Mouse (Mus musculus): Measurements from ENCODE around the gene Fgr. TPM values are rescaled to one million over a fixed set of nuclear protein-coding genes. Genes with fewer than 3 reads are reported as not detected.

The Fgr gene
- polyA plus RNA-seq, 1 experiment from 2014 or later, result 0.19 TPM

GRCm38 (mm10) chr4:132961866-132962265 lies 12.0 kb upstream of the Fgr start:
- Histone ChIP-seq H3K4me3 (no peak overlapping the region), H3K9ac (no peak overlapping the region), H3K4me1 (peaks cover 43% of the 10 kb centered on the region), H3K4me2 (replicated peaks) (no peak overlapping the region), H3K36me3 (no peaks in the 10 kb centered on the region), H3K27me3 (no peaks in the 10 kb centered on the region), H3K27ac (no peak overlapping the region), H3K9me3 (no peaks in the 10 kb centered on the region)
- 72% methylated on average over 5 of the region's 5 CpGs for WGBS
- no peak for ATAC-seq (ENCODE audit: low FRiP score, low read depth)

DNA sequence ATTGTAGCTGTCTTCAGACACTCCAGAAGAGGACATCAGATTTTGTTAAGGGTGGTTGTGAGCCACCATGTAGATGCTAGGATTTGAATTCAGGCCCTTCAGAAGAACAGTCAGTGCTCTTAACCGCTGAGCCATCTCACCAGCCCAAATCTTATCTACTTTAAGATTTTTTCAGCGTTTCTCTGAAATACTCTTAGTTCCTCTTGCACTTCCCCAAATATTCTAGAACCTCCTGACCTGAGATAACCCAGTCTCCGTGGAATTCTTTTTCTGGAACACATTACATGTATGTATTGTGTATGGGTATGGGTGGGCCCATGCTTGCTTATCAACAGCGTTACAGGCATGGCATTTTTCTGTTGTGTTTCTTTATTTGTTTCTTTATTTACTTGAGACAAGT lies 11.3 kb upstream of the Fgr start:
- WGBS, result 91% methylated on average over 4 of the region's 4 CpGs

GRCm38 (mm10) chr4:132963436-132963835 lies 10.5 kb upstream of the Fgr start:
- H3K9ac ChIP-seq, result no peak overlapping the region
- H3K27ac ChIP-seq, result no peak overlapping the region
- 27% methylated on average over 2 of the region's 2 CpGs for WGBS

More for the DNA sequence above, 11.3 kb upstream of the Fgr start:
- Histone ChIP-seq H3K4me3 (no peak overlapping the region), H3K4me1 (peaks cover 43% of the 10 kb centered on the region), H3K4me2 (replicated peaks) (no peak overlapping the region), H3K36me3 (no peaks in the 10 kb centered on the region), H3K27me3 (no peaks in the 10 kb centered on the region), H3K27ac (no peak overlapping the region), H3K9ac (no peak overlapping the region), H3K9me3 (no peaks in the 10 kb centered on the region)
- no peak for ATAC-seq (ENCODE audit: low FRiP score, low read depth)

GRCm38 (mm10) chr4:132964064-132964463 lies 9.8 kb upstream of the Fgr start:
- no peak overlapping the region for H3K9ac ChIP-seq
- H3K36me3 ChIP-seq, result no peaks in the 10 kb centered on the region
- H3K4me3 ChIP-seq, result no peak overlapping the region
- H3K4me2 ChIP-seq (replicated peaks), result no peak overlapping the region
- 42% methylated on average over 3 of the region's 3 CpGs for WGBS
- H3K9me3 ChIP-seq, result no peaks in the 10 kb centered on the region
- H3K27ac ChIP-seq, result no peak overlapping the region
- no peaks in the 10 kb centered on the region for H3K27me3 ChIP-seq
- H3K4me1 ChIP-seq, result peaks cover 44% of the 10 kb centered on the region
- ATAC-seq (ENCODE audit: low FRiP score, low read depth), result no peak

More at GRCm38 (mm10) chr4:132963436-132963835, 10.5 kb upstream of the Fgr start:
- H3K9me3 ChIP-seq, result no peaks in the 10 kb centered on the region
- no peak for ATAC-seq (ENCODE audit: low FRiP score, low read depth)
- no peak overlapping the region for H3K4me2 ChIP-seq (replicated peaks)
- H3K27me3 ChIP-seq, result no peaks in the 10 kb centered on the region
- peaks cover 48% of the 10 kb centered on the region for H3K4me1 ChIP-seq
- no peaks in the 10 kb centered on the region for H3K36me3 ChIP-seq
- no peak overlapping the region for H3K4me3 ChIP-seq

GRCm38 (mm10) chr4:132964473-132964872 lies 9.4 kb upstream of the Fgr start:
- Histone ChIP-seq H3K27me3 (no peaks in the 10 kb centered on the region), H3K4me3 (no peak overlapping the region), H3K4me2 (replicated peaks) (no peak overlapping the region), H3K9me3 (no peaks in the 10 kb centered on the region), H3K4me1 (peaks cover 40% of the 10 kb centered on the region), H3K36me3 (no peaks in the 10 kb centered on the region), H3K27ac (no peak overlapping the region), H3K9ac (0 out of 2 replicates have a peak overlapping the region, but pooled peaks have one; percentile 31)
- 32% methylated on average over 5 of the region's 5 CpGs for WGBS
- ATAC-seq (ENCODE audit: low FRiP score, low read depth), result no peak

DNA sequence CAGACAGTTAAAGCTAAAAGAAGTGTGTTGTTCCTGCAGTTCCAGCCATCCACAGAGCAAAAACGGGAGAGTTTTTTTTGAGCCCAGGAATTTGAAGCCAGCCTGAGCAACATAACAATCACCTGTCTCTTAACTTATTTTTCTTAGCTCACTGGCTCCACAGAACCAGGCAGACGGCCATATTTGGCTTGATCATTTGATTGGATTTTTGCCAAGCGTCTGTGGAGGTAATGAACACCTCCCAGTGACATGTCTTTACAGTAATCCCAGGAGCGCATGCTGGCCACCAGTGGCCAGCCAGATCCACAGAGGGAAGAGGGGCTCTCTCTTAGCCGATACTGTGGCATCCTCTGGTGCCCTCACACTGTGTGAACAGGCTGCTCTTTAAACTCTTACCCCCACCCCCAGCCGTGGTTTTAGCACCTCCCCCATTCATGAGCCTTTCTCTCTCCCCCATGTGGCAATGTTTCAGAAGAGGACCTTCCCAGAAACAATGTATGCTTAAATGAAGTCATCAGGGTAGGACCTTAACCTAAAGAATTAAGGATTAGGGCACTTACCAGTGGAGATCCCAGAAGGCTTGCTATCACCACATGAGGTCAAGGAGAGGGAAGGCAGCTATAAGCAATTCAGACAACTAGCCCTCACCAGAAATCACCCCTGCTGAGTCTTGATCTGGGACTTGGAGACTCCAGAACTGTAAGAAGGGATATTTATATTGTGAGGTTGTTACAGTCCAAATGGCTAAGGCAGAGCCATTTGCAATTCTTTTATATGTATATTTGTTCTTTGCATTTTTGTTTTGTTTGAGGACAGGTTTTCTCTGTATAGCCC lies 5.6 kb upstream of the Fgr start:
- no peak overlapping the region for H3K27ac ChIP-seq
- WGBS, result 31% methylated on average over 6 of the region's 6 CpGs
- no peak for ATAC-seq (ENCODE audit: low FRiP score, low read depth)

DNA sequence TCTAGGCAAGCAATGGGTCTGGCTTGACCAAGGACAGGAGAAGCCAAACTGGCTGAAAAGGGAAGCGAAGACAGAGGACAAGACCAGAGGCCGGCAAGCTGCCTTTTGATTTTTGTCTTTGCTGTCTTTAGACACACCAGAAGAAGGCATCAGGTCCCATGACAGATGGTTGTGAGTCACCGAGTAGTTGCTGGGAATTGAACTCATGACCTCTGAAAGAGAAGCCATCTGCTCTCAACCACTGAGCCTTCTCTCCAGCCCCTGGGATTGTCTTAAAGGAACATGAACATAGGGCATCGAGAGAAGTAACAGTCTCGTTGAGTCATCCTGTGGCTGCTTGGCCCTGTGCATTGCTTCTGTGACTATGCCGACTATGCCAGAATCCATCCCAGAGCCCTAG lies 2.3 kb upstream of the Fgr start:
- H3K4me1 ChIP-seq, result peaks cover 33% of the 10 kb centered on the region
- H3K4me2 ChIP-seq (replicated peaks), result no peak overlapping the region
- no peaks in the 10 kb centered on the region for H3K9me3 ChIP-seq
- no peak overlapping the region for H3K4me3 ChIP-seq
- no peak for ATAC-seq (ENCODE audit: low FRiP score, low read depth)
- H3K9ac ChIP-seq, result no peak overlapping the region
- no peak overlapping the region for H3K27ac ChIP-seq
- peaks cover 38% of the 10 kb centered on the region for H3K27me3 ChIP-seq
- no peaks in the 10 kb centered on the region for H3K36me3 ChIP-seq
- WGBS, result 71% methylated on average over 6 of the region's 6 CpGs

More for the DNA sequence above, 5.6 kb upstream of the Fgr start:
- H3K36me3 ChIP-seq, result no peaks in the 10 kb centered on the region
- no peaks in the 10 kb centered on the region for H3K9me3 ChIP-seq
- H3K4me2 ChIP-seq (replicated peaks), result no peak overlapping the region
- no peak overlapping the region for H3K4me3 ChIP-seq
- H3K4me1 ChIP-seq, result peaks cover 25% of the 10 kb centered on the region
- H3K9ac ChIP-seq, result no peak overlapping the region
- peaks cover 8% of the 10 kb centered on the region for H3K27me3 ChIP-seq

DNA sequence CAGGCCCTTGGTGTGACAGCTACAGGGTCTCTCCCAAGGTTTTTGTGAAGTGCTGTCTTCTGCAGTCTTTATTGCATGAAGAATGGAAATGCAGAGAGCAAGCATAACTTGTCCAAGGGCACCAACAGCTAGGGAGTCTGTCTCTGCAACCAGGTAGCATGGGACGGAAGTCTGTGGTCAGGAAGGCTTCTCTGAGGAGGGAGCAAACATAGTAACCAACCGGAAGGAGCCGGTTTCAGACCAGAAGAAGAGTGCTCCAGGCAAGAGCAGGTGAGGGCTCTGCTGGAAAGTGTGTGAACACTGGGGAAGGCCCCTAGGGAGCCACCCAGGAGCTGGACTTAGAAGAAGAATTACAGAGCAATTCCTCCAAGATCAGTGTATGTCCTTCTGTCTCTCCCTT lies 1.8 kb upstream of the Fgr start:
- Histone ChIP-seq H3K27ac (no peak overlapping the region), H3K4me1 (peaks cover 33% of the 10 kb centered on the region), H3K9ac (no peak overlapping the region), H3K4me3 (no peak overlapping the region), H3K36me3 (no peaks in the 10 kb centered on the region), H3K4me2 (replicated peaks) (no peak overlapping the region), H3K27me3 (peaks cover 38% of the 10 kb centered on the region), H3K9me3 (no peaks in the 10 kb centered on the region)
- no peak for ATAC-seq (ENCODE audit: low FRiP score, low read depth)
- 72% methylated on average over 3 of the region's 3 CpGs for WGBS

DNA sequence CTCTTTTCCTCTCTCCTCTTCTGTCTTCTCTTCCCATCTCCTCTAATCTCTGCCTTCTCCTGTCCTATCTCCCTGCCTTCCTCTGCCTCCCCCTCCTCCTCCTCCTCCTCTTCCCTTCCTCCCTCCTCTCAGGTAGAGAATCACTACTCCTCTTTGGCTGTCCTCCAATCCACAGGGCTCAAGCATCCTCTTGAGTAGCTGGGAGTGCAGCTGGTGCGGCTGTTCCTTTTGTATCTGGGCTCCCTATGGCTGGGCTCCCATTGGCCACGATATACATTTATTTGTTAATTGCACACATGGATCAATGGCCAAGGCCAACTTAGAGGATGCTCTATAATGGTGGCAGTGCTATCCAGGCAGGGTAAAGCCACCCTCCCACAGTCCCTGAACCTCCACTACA lies 1.3 kb upstream of the Fgr start:
- H3K4me3 ChIP-seq, result no peak overlapping the region
- no peak overlapping the region for H3K4me2 ChIP-seq (replicated peaks)
- H3K9me3 ChIP-seq, result no peaks in the 10 kb centered on the region
- no peak overlapping the region for H3K27ac ChIP-seq
- no peak for ATAC-seq (ENCODE audit: low FRiP score, low read depth)
- H3K9ac ChIP-seq, result no peak overlapping the region
- no peaks in the 10 kb centered on the region for H3K36me3 ChIP-seq
- peaks cover 38% of the 10 kb centered on the region for H3K27me3 ChIP-seq
- H3K4me1 ChIP-seq, result peaks cover 33% of the 10 kb centered on the region
- WGBS, result 47% methylated on average over 2 of the region's 2 CpGs

DNA sequence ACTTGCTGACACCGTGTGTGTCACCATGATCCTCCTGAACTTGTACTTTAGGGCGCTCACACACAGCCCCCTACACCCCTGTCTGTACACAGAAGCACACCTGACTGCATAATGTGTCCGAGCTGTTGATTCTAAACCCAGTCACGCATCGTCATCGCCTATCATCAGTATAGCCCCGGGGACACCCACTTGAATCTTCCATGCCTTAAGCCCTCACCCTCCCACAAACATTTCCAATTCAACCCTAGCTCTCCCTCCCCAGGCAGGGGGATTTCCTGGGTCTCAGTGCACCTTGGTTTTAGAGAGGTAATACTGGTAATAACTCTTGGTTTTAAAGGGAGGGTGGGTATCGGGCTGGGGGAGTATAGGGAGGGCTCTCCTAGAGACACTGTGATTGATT lies 709 bp upstream of the Fgr start:
- no peaks in the 10 kb centered on the region for H3K36me3 ChIP-seq
- peaks cover 29% of the 10 kb centered on the region for H3K4me1 ChIP-seq
- H3K9me3 ChIP-seq, result no peaks in the 10 kb centered on the region
- H3K9ac ChIP-seq, result no peak overlapping the region
- H3K4me3 ChIP-seq, result no peak overlapping the region
- WGBS, result 53% methylated on average over 8 of the region's 8 CpGs
- peaks cover 38% of the 10 kb centered on the region for H3K27me3 ChIP-seq
- H3K4me2 ChIP-seq (replicated peaks), result no peak overlapping the region
- no peak for ATAC-seq (ENCODE audit: low FRiP score, low read depth)
- no peak overlapping the region for H3K27ac ChIP-seq

GRCm38 (mm10) chr4:132974904-132975303 lies 1.0 kb downstream of the Fgr start:
- ATAC-seq (ENCODE audit: low FRiP score, low read depth), result no peak
- H3K4me2 ChIP-seq (replicated peaks), result peak overlapping the region; percentile 56
- H3K27me3 ChIP-seq, result peaks cover 38% of the 10 kb centered on the region
- no peaks in the 10 kb centered on the region for H3K36me3 ChIP-seq
- H3K27ac ChIP-seq, result no peak overlapping the region
- H3K4me1 ChIP-seq, result peaks cover 25% of the 10 kb centered on the region
- no peaks in the 10 kb centered on the region for H3K9me3 ChIP-seq
- peak overlapping the region; percentile 48 for H3K9ac ChIP-seq
- peak overlapping the region; percentile 28 for H3K4me3 ChIP-seq
- 4% methylated on average over 15 of the region's 15 CpGs for WGBS

DNA sequence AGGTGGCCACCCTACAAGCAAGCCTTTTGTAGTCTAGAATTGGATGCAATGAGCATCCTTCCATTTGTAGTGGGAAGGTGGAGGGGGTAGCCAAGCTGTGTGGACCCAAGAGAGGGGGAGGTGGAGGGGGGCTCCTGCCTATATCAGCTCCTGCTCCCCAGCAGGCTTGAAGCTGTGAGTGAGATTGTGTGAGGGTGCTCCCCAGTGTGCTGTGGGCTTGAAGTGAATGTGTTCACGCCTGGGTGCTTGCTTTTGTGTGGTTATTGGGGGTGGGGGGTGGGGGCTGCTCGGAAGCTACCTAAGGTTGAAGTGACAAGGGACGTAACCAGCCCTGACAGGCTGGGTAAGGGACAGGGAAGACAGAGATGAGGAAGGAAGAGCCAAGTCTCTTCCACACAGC lies 1.9 kb downstream of the Fgr start:
- no peak overlapping the region for H3K27ac ChIP-seq
- peaks cover 38% of the 10 kb centered on the region for H3K27me3 ChIP-seq
- ATAC-seq (ENCODE audit: low FRiP score, low read depth), result no peak
- H3K4me1 ChIP-seq, result peaks cover 25% of the 10 kb centered on the region
- WGBS, result 60% methylated on average over 3 of the region's 3 CpGs
- H3K9ac ChIP-seq, result no peak overlapping the region
- H3K9me3 ChIP-seq, result no peaks in the 10 kb centered on the region
- no peak overlapping the region for H3K4me3 ChIP-seq
- H3K36me3 ChIP-seq, result no peaks in the 10 kb centered on the region
- no peak overlapping the region for H3K4me2 ChIP-seq (replicated peaks)

DNA sequence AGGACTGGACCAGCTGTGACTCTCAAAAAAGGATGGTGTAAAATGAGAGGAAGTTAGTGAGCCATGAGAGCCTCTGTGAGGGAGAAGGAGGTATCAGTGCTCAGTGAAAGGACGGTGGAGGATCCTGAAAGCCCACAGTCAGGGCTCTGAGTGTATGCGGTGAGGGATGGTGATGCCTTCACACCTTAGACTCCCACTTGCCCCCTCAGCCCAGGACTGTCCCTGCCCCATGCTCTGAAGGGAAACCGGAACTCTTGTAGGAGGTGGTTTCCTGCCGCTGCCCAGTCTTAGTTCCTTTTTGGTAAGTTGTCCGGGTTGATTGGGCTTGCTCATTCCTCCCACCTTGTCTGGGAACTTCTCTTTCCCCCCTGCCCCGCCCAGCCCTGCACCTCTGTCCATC lies 2.8 kb downstream of the Fgr start:
- H3K36me3 ChIP-seq, result no peaks in the 10 kb centered on the region
- no peak overlapping the region for H3K4me2 ChIP-seq (replicated peaks)
- no peaks in the 10 kb centered on the region for H3K9me3 ChIP-seq
- H3K27ac ChIP-seq, result no peak overlapping the region
- no peak overlapping the region for H3K4me3 ChIP-seq
- WGBS, result 74% methylated on average over 6 of the region's 6 CpGs
- ATAC-seq (ENCODE audit: low FRiP score, low read depth), result no peak
- H3K27me3 ChIP-seq, result peaks cover 38% of the 10 kb centered on the region
- peaks cover 25% of the 10 kb centered on the region for H3K4me1 ChIP-seq
- no peak overlapping the region for H3K9ac ChIP-seq
